Mouse (Mus musculus) spleen, postnatal 36 days (tissue): ENCODE results near the gene Rgs7.

Experiments used
- DNase-seq, 2 experiments: peaks; one replicate each; pipeline ENCODE4 v3.0.0; 2022; ENCODE audit warnings: low spot score in 2 of 2, mixed read lengths in 1 of 2

Gene Rgs7

DNA sequence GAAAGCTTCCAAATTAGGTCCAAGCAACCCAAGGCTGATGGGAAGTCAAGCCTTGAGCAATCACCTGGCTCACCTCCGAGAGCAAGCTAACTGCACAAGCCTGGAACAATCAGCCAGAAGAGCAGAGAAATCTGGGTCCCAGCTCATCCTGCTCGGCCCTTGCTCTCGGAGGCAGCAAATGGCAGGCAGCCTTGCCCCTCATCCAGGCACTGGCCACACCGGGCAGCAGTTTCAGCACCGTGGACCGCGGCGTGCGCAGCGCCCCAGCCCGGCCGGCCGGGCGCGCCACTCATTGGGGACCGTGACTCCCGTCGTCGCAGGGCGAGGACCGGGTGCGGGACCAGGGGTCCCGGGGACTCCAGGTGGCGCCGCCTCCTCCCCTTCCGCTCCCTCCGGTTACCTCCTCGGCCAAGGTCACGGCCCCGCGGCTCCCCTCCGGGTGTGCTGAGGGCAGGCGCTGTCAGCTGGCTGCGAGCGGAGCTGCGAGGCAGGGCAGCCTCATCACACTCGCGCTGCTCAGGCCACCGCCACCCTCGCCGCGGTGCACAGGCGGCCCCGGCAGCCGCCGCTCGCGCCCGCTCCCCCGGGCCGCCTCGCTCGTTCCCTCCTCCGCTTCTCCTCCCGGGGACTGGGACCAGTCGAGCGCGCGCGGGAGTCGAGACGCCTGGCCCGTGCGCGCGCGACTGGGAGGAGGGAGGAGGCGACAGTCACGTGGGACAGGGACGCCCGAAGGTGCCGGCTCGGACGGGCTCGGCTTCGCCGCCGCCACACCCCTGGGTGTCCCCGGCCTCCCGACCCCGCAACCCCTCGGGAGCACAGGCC is at the start of gene Rgs7:
Rgs7 (minus strand) TSS at position 640 of the 822 bp plus-strand sequence.
- peak; percentile 16 to 40 for DNase-seq

GRCm38 (mm10) chr1:175540700-175541099 is 48.4 kb upstream of the Rgs7 start:
- DNase-seq: no peak

- no peak for DNase-seq
Measured at GRCm38 (mm10) chr1:175537321-175537720, 45.0 kb upstream of the Rgs7 start.

DNA sequence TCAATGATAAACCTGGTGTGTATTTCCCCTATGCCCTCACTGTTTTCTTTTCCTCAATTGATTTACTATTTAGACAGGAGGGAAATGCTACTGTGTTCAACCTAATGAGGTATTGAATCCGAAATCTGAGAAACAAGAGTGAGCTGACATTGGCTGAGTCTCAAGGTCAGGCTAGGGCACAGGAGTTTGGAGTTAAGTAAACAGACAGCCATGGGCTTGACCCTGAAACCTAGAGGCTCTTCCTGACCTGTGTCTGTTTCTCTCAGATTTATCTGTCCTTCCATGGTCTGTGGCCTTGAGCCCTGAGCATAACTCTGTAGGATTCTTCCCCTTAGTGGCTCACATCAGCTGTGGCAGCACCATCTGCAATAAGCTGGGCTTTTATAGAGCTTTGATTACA is 37.6 kb upstream of the Rgs7 start:
- DNase-seq: no peak

- peak; percentile 66 to 70 for DNase-seq
Measured at GRCm38 (mm10) chr1:175524626-175525294, 32.5 kb upstream of the Rgs7 start.

- DNase-seq: no peak
Measured at GRCm38 (mm10) chr1:175523572-175523971, 31.3 kb upstream of the Rgs7 start.

- DNase-seq: no peak
Measured at GRCm38 (mm10) chr1:175514543-175514942, 22.2 kb upstream of the Rgs7 start.

DNA sequence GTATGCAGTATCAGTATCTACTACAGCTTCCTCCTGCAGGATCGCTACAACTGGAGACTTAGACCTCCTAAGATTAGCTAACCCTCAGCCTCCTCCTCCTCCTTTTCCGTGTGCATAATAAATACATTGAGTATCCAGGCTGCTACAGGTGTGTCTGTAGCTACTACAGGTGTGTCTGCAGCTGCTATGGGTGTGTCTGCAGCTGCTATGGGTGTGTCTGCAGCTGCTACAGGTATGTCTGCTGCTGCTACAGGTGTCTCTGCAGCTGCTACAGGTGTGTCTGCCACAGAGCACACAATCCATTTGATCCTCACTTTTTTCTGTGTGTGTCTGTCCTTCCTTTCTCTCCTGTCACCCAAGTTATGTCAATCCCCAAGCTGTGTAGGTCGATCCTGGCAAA is 19.9 kb upstream of the Rgs7 start:
- DNase-seq: no peak

GRCm38 (mm10) chr1:175509989-175510388 is 17.7 kb upstream of the Rgs7 start:
- DNase-seq: no peak

- no peak for DNase-seq
Measured at GRCm38 (mm10) chr1:175492683-175493043, 363 bp upstream of the Rgs7 start.

- no peak for DNase-seq
Measured at GRCm38 (mm10) chr1:175491511-175491860, 814 bp downstream of the Rgs7 start.

GRCm38 (mm10) chr1:175485109-175485508 is 7.2 kb downstream of the Rgs7 start:
- no peak for DNase-seq

- DNase-seq: no peak
Measured at GRCm38 (mm10) chr1:175473060-175473459, 19.2 kb downstream of the Rgs7 start.

DNA sequence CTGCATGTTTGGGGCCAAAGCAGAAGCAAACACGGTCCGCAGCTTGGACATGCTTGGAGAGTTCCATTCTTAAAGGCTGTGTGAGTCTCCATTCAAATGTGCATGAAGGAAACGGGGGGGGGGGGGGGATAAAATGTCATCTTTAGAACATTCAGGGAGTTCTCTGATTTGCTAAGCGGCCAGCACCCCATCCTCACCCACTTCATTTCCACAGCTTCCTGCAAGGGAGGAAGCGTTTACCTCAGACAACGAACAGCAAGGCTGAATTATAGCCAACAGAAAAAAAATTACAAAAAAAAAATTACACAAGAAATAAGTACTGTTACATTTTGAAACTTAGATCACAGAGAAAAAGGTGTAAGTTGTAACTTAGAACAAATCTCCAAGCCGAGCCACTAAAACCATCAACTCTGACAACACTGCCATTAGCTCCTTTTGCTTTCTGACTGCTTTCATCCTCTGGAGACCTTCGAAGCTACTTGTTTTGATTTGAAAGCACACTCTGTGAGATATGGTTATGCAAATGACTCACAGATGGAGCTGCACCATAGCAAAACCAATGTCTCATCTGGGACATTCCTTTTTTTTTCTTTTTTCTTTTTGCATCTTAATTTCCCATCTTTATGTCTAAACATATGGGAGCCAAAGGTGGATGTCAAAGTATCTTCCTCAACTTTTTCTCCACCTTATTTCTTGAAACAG is 23.1 kb downstream of the Rgs7 start:
- peak; percentile 19 to 21 for DNase-seq

DNA sequence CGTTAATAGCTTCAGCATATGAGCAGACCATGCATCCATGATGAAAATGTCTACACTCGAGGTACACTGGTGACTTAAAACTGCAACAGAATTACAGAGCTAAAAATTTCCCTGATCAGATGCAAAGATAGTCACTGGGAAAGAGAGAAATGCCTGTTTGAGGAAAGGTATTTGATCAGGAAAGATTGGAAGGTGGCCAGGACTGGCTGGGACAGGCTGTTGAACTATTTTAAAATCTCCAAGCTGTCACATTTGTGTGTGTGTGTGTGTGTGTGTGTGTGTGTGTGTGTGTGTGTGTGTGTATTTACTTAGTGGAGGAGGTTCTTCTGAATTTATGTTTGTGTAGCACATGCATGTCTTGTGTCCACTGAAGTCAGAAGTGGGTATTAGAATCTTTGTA is 27.7 kb downstream of the Rgs7 start:
- no peak for DNase-seq

DNA sequence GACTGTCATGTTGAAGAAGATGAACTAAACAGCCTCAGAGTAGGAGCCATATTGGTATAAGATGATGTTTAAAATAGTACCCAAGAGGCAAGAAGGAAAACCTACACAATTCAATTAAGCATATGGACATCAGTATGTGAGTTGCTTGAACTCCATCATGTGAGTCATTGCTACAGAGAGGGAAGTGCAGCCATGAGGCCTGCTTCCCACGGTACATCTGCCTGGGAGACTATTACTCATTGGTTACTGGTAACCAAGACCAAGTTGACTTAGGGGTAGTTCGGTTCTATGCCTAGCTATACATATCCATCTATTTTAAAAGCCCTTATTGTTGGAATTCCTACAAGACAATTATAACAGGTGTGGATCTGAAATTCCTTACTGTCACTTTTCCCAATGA is 29.9 kb downstream of the Rgs7 start:
- DNase-seq: no peak

DNA sequence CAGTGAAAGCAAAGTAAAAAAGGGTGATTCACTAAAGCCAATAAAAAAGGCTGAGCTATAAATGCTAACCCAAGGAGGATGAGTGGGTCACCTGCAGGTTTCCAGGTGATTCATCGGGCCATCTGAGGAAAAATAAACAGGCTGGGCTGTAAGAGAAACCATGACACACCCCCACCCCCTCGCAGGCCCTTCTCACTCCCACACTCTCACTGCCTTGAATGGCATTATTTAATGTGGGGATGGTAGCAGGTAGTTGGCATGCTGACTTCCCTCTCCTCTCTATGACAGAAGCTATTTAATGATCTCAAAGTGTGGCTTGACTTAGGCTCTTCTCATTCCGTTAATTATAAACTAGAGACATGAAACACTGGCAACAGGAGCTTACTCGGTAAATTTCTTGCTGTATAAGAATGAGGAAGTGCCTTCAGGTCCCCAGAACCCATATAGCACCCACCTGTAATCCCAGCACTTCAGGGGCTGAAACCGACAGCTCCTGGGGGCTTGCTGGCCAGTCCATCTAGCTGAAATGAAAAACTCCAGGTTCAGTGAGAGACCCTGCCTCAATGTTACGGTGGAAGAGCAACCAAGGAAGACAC is 38.2 kb downstream of the Rgs7 start:
- DNase-seq: no peak

DNA sequence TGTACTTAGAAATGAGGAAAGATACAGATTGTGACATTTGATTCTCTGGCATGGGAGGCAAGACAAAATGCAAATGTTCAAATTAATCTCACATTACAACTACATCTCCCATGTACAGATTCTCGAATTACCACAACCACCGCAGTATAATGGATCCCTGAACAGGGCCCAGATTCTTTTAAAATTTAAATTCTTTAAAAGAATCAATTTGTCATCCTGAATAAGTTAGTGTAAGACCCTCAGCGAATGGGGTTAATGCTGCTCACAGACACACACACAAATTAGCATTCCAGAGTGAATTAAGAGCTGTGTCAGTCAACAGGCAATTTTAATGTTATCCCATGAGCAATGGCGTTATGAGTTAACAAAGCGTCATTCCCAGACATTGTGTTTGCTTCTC is 44.3 kb downstream of the Rgs7 start:
- no peak for DNase-seq

DNA sequence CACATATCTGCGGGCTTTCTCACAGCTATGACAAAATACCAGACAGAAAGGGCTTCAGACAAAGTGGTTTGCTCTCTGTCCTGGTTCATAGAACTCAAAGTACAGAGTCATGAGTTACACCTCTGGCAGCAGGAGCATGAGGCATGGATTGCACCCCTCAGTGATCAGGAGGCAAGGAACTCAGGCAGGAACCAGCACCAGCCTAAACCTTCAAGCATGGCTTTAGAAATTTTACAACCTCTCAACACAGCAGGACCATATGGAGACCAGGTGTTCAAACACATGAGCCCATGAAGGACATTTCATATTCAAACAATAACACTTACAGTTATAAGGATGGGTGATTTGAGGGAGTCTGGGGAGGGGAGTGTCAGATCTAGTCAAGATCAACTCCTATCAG is 49.4 kb downstream of the Rgs7 start:
- DNase-seq: no peak

- DNase-seq: no peak
Measured at GRCm38 (mm10) chr1:175442025-175442424, 50.3 kb downstream of the Rgs7 start.

DNA sequence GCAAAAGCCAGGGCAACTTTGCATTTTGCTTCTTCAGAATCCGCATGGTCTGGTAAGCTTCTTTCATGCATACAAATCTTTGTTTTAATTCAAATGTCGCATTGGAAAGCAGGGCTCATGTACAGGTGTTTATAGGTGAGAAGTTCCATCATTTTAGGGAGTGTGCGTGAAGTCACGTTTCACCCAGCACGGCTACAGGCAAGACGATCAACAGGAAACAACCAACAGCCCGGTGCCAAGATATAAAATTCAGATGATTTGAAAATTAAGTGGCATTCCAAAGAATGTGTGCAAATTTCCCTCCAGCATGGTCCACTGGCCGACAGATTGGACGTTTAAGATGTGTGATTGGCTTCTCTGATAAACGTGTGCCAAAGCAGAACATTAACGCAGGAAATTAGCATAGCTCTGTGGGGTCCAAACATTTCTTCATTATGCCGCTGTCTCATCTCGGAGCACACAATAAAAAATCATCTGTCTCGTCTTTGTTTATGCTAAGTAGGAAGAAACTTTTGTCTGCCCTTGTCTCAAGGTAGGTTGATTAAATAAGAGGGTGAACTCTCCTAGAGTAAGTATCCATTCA is 58.6 kb downstream of the Rgs7 start:
- no peak for DNase-seq

DNA sequence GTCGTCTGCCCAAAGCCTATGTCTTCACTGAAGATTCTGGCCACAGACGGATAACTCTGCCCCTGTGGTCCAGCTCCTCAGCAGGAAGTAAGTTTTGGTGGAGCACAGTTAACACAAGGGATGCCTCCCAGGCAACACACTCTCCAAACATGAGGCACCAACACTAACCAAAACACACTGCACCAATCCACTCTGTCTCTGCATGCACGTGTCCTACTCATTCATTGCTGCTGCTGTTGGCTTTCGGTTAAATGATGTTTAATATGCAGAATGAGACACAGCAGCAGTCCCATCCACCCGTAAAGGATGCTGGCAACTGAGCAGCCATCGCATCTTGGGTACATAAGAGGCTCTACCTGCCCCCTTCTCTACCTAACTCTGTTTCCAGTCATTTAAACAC is 59.2 kb downstream of the Rgs7 start:
- DNase-seq: no peak
